Mouse (Mus musculus): ENCODE measurements around the gene Fbxo39. TPM values are rescaled to one million over a fixed set of nuclear protein-coding genes. Genes with fewer than 3 reads are reported as not detected.

Gene Fbxo39
- polyA plus RNA-seq (2016; fragmentation: Nextera tagmentation; extraction: Ambion mirVana): not detected in 2 replicates

DNA sequence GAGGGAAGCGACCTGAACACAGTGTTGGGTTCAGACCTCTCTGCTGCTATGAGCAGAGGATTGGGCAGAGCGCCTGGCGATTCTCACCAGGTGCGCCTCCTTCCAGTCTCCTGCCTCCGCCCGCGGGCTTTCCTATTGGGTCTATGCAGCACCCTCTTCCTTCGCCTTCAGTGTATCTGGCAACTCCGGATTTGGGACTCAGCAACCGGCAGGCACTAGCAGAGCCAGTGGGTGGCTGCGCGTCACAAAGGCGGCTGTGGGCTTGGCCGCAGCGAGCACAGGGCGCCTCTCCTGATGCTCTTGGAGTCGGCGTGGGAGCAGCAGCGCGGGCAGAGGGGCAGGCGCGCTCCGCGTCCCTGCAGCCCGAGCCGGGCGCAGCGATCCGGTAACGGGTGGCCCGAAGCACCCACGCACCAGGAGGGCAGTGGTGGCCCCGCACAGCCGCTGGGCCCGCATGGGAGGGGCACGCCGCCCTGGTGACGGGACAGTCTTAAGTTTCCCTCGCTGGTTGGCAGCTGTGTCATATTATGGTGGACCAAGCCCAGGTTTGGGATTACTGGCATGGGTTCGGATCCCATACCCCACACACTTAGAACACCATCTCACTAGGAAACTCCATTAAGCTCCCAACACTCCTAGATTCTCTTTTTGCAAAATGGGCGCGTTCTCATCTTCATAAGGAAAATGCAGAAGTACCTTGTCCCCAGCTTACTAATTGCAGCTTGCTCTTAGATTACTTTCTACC, at the start of gene Fbxo39:
Gene Fbxo39, plus strand, starts transcription at position 294 of the 745 bp plus-strand sequence.
- peak within 1 kb of the TSS; percentile 55 for H3K4me2 ChIP-seq (replicated peaks)
- H3K27me3 ChIP-seq: peaks cover 31% of the 10 kb centered on the region
- H3K9me3 ChIP-seq (replicated peaks): no peaks in the 10 kb centered on the region
- ATAC-seq (ENCODE audit: low FRiP score): no peak
- peaks cover 5% of the 10 kb centered on the region; the same call in 1 of the 2 replicates for H3K4me1 ChIP-seq
- no peaks in the 10 kb centered on the region for H3K36me3 ChIP-seq
- H3K27ac ChIP-seq: no peak within 1 kb of the TSS
- H3K4me3 ChIP-seq: peak within 1 kb of the TSS; percentile 29
- 12% methylated on average over 42 of the region's 42 CpGs for WGBS
- H3K9ac ChIP-seq: peak within 1 kb of the TSS; percentile 15; the same call in 1 of the 2 replicates

DNA sequence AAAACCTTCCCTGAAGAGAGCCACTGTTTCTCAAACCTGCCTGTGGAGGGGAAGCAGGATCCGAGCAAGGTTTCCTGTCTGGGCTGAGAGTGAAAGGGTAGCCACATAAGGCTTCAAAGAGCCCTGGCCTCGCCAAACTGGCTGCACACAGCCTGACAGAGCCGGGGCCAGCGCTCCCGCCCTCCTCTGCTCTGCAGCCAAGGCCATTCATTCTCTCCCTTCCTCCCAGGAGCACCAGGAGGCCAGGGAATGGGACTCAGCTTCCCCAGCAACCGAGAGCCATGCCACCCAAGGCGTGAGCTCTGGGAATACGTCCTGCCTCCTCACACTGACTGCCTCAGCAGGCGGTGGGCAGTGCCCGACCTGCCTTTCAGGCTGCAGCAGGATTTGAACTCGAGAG, 48.8 kb upstream of the Fbxo39 start:
- Histone ChIP-seq H3K9me3 (replicated peaks) (no peaks in the 10 kb centered on the region), H3K27me3 (peaks cover 43% of the 10 kb centered on the region), H3K4me1 (peaks cover 22% of the 10 kb centered on the region), H3K9ac (no peak overlapping the region), H3K36me3 (no peaks in the 10 kb centered on the region), H3K4me3 (no peak overlapping the region), H3K27ac (no peak overlapping the region), H3K4me2 (replicated peaks) (no peak overlapping the region; the same call in 1 of the 2 replicates)
- ATAC-seq (ENCODE audit: low FRiP score): no peak
- WGBS: 8% methylated on average over 11 of the region's 11 CpGs

DNA sequence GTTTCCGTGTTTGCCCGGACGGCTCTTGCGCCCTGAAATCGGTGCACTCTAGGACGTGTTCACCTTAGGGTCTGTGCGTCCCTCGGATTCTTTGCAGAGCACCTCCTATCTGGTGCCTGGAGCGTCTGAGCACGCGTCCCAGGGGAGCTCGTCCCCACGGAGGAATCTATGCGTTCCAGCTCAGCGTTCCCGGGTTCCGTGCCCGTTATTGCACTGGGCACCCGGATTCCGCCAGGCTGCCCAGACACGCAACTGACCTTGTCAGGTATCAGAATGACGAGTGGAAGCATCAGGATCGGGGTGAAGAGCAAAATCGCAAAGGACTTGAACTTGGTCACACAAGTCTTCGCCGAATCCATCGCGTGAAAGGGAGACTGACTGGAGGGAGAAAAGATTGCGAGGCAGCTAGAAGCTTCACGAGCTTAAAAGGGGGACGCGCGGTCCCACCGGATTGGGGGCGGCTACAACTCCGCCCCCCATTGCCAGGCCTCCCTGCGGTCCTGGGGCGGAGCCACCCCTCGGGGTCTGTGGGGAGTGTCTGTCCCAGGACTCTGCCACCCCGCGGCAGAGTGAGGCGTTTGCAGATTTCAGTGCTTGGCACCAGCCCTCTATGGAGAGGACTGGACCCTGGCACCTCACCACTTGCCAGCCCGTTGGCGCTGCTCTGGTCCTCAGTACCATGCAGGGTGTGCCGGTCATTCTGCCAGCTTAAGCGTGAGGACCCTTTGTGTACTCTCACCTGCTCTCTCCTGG, 47.9 kb upstream of the Fbxo39 start:
- peak overlapping the region; percentile 53 for H3K9ac ChIP-seq
- 2% methylated on average over 46 of the region's 46 CpGs for WGBS
- no peaks in the 10 kb centered on the region for H3K9me3 ChIP-seq (replicated peaks)
- peak overlapping the region; percentile 41 for H3K4me3 ChIP-seq
- H3K36me3 ChIP-seq: no peaks in the 10 kb centered on the region
- H3K27ac ChIP-seq: no peak overlapping the region
- peaks cover 22% of the 10 kb centered on the region for H3K4me1 ChIP-seq
- H3K4me2 ChIP-seq (replicated peaks): peak overlapping the region; percentile 77
- H3K27me3 ChIP-seq: peaks cover 43% of the 10 kb centered on the region
- peak; percentile 78 for ATAC-seq (ENCODE audit: low FRiP score)

DNA sequence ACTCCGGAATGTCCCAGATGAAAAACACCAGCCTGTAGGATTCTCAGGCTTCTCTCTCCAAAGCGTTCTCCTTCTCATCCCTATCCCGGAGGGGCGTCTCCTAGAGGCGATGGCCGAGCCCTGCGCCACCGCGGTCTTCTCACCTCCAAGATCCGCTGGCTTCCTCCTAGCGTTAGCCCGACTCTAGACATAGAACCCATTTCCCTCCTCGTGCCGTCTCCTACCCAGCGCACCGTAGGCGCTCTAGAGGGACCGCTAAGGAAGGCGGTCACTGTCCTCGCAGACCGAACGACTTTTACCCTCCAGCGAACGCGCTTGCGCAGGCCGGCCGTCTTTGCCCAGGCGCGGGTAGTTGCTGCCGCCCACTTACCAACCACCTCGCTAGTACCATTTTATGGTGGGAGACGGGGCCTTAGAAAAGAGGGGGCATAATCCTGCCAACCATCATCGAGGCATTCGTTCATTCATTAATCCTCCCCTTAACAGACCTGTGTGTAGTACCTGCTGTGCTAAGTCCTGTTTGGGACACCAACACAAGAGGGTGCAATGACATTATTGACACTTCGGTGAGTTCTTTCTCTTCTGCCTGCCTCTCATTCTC, 47.2 kb upstream of the Fbxo39 start, which contains the start of gene Slc13a5:
Gene Slc13a5, minus strand, starts transcription at position 263 of the 601 bp plus-strand sequence.
- WGBS: 3% methylated on average over 36 of the region's 36 CpGs
- peak; percentile 68 for ATAC-seq (ENCODE audit: low FRiP score)

DNA sequence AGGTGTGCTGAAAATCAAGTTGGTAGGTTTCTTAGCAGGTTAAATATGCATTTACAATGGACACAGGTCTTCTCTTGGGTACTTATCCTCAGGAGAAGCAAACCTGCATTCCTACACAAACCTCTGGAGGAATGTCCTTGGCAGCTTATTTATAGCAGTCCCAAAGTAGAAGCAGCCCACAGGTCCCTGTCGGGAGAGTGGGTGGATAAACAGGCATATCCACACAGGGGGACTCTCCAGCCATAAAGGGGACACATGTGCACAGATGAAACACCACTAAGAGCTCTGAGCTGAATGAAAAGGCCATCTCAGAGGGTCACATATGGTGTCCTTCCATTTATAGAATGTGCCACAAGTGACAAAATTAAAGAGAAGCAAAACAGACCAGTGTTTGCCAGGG, 42.5 kb upstream of the Fbxo39 start:
- no peak for ATAC-seq (ENCODE audit: low FRiP score)
- Histone ChIP-seq H3K4me2 (replicated peaks) (no peak overlapping the region), H3K9me3 (replicated peaks) (no peaks in the 10 kb centered on the region), H3K27ac (no peak overlapping the region), H3K4me3 (no peak overlapping the region), H3K9ac (no peak overlapping the region), H3K27me3 (peaks cover 13% of the 10 kb centered on the region), H3K36me3 (no peaks in the 10 kb centered on the region), H3K4me1 (peaks cover 6% of the 10 kb centered on the region)
- 60% methylated on average over 1 of the region's 1 CpGs for WGBS

More for the DNA sequence above, 47.2 kb upstream of the Fbxo39 start, which contains the start of gene Slc13a5:
- Histone ChIP-seq H3K27me3 (peaks cover 43% of the 10 kb centered on the region), H3K36me3 (no peaks in the 10 kb centered on the region), H3K27ac (no peak within 1 kb of the TSS), H3K4me1 (peaks cover 22% of the 10 kb centered on the region), H3K4me3 (peak within 1 kb of the TSS; percentile 41), H3K9ac (peak within 1 kb of the TSS; percentile 53), H3K9me3 (replicated peaks) (no peaks in the 10 kb centered on the region), H3K4me2 (replicated peaks) (peak within 1 kb of the TSS; percentile 77)

DNA sequence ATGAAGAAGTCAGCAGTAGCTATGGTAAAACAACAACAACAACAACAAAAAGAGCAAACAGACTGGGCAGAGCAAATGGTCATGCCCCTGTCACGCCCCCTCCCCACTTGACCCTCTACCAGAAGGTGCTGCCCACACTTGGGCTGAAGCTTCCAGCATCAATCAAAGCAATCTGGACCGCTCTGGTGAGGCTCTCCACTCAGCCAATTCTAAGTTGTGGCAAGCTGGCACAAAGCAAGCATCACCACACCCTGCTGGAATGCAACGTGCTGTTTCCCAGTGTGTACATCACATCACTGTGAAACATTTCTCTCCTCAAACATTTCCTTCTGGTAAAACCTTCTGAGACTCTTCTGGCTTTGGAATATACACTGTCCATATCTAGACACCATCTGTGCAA, 40.9 kb upstream of the Fbxo39 start:
- ATAC-seq (ENCODE audit: low FRiP score): no peak
- H3K27me3 ChIP-seq: no peaks in the 10 kb centered on the region
- no peak overlapping the region for H3K9ac ChIP-seq
- 85% methylated on average over 3 of the region's 3 CpGs for WGBS
- H3K4me3 ChIP-seq: no peak overlapping the region
- no peak overlapping the region for H3K4me2 ChIP-seq (replicated peaks)
- no peaks in the 10 kb centered on the region for H3K4me1 ChIP-seq
- H3K27ac ChIP-seq: no peak overlapping the region
- no peaks in the 10 kb centered on the region for H3K36me3 ChIP-seq
- H3K9me3 ChIP-seq (replicated peaks): no peaks in the 10 kb centered on the region

DNA sequence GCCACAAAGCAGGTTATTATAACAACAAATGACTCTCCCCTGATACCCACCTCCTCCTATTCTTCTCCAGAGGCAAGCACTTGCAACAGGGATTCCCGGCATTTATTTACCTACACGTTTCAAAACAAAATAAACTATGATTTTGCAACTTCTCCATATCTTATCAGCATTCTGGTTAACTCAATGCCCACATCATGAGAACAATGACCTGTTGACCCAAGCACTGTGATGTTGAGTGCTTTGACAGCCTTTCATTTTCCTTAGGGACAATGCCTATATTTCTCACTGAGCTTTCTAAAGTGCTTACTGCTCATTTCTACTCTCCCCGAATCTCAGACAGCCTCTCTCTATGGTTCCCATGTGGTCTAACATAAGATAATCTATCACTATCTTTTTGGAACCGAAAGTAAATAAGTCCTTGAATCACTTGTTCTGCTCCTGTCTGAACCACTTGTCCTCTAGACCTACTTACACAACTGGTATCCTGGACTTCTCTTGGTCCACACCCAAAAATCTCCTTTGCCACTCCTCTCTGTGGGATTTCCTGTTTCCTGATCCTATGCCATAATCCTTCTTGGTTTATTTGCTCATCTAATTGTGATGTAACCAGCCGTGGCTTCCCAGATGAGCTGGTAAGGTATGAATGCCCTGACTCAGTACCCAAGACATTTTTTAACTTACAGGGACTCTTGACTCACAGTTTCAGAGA, 32.9 kb upstream of the Fbxo39 start:
- Histone ChIP-seq H3K27ac (no peak overlapping the region), H3K9ac (no peak overlapping the region), H3K4me2 (replicated peaks) (no peak overlapping the region), H3K36me3 (no peaks in the 10 kb centered on the region), H3K9me3 (replicated peaks) (no peaks in the 10 kb centered on the region), H3K4me3 (no peak overlapping the region), H3K27me3 (no peaks in the 10 kb centered on the region), H3K4me1 (no peaks in the 10 kb centered on the region)
- 88% methylated on average over 5 of the region's 5 CpGs for WGBS
- no peak for ATAC-seq (ENCODE audit: low FRiP score)

DNA sequence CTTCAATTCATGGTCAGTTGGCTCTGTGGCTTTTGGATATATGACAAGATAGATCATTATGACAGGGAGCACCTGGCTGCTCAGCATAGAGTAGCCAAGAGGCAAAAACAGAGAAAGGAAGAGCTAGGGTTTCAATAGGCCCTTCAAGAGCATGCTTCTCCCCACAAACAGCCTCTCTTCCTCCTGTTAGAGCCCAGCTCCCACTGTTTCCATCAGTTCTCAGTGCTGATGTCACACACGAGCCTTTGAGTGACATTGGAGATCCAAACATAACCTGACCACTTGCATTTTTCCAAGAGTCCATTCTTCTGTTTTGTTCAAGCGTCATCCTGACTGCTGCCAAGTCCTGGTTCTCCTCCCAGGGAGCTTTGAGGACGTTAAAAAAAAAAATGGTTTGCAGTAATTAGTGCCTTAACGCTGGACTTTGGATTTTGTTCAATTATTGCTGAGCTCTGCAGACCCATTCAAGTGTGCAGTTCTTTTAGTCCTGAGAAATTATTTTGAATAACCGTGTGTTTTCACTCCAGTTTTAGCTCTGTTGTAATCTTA, 32.3 kb upstream of the Fbxo39 start:
- Histone ChIP-seq H3K9ac (no peak overlapping the region), H3K36me3 (no peaks in the 10 kb centered on the region), H3K27me3 (no peaks in the 10 kb centered on the region), H3K9me3 (replicated peaks) (no peaks in the 10 kb centered on the region), H3K4me1 (no peaks in the 10 kb centered on the region), H3K4me3 (no peak overlapping the region), H3K27ac (no peak overlapping the region), H3K4me2 (replicated peaks) (no peak overlapping the region)
- WGBS: 75% methylated on average over 5 of the region's 5 CpGs
- no peak for ATAC-seq (ENCODE audit: low FRiP score)

DNA sequence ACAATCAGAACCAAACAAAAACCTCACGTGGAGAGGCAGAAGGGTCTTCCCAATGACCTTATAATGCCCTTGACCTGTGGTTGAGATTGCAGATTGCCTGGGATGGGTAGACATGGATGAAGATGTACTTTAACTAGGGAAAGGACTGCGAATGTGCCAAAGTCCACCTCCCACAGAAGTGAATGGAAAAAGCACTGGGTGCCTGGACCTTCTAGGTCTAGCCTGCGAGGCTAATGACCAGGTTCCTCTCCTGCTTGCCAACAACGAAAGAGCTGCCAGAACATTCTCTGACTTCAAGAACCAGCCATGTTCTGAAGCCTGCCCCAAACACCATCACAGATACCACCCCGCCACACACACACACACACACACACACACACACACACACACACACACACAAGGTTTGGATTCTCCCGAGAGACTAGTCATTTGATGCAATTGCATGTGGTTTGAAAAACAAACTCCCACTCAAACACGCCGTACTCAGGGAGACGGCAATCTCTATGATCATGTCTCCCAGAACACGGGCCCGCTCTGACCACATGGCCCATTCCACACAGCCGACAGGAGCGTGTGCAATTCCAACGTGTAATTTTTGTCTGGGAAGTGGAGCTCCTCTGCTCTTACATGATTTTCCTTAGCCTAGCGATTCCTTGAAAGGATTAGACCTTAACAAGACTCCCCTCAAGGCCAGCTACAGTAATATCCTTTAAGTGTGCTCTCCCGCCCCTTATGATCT, 30.6 kb upstream of the Fbxo39 start:
- no peak for ATAC-seq (ENCODE audit: low FRiP score)
- no peaks in the 10 kb centered on the region for H3K27me3 ChIP-seq

DNA sequence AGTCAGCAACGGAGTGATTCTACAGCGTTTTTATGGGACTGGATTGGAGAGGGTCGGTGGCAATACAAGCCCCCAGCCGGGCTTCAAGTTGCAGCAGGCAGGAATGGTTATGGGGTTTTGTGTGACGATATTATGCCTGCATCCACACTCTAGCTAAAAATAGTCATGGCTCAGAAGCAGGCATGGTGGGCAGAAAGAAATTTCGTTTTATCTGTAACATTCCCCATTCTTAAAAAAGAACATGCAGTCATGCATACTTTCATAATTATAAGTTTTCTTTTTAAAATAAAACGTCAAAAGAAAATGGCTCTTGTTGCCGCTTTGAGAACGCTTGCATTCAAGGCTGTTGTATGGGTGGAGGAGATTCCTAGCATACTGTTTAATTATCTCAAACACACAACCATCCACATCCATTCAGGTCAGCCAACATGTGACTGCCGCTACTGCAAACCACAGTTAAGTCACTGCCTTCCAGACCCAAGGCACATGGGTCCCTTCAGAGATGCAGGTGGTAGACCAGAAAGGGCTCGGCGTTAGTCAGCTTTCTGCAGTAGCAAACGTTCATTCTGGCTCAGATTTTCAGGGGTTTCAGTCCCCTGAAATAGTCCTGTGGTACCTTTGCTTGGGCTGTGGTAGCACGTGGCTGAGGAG, 29.6 kb upstream of the Fbxo39 start:
- Histone ChIP-seq H3K36me3 (no peaks in the 10 kb centered on the region), H3K9me3 (replicated peaks) (no peaks in the 10 kb centered on the region), H3K4me2 (replicated peaks) (no peak overlapping the region), H3K4me3 (no peak overlapping the region), H3K4me1 (no peaks in the 10 kb centered on the region), H3K27me3 (no peaks in the 10 kb centered on the region), H3K27ac (no peak overlapping the region), H3K9ac (no peak overlapping the region)
- no peak for ATAC-seq (ENCODE audit: low FRiP score)
- 83% methylated on average over 14 of the region's 14 CpGs for WGBS

More for the DNA sequence above, 30.6 kb upstream of the Fbxo39 start:
- no peaks in the 10 kb centered on the region for H3K36me3 ChIP-seq
- H3K27ac ChIP-seq: no peak overlapping the region
- WGBS: 90% methylated on average over 15 of the region's 16 CpGs
- no peaks in the 10 kb centered on the region for H3K4me1 ChIP-seq
- no peaks in the 10 kb centered on the region for H3K9me3 ChIP-seq (replicated peaks)
- H3K4me3 ChIP-seq: no peak overlapping the region
- H3K9ac ChIP-seq: no peak overlapping the region
- no peak overlapping the region for H3K4me2 ChIP-seq (replicated peaks)

DNA sequence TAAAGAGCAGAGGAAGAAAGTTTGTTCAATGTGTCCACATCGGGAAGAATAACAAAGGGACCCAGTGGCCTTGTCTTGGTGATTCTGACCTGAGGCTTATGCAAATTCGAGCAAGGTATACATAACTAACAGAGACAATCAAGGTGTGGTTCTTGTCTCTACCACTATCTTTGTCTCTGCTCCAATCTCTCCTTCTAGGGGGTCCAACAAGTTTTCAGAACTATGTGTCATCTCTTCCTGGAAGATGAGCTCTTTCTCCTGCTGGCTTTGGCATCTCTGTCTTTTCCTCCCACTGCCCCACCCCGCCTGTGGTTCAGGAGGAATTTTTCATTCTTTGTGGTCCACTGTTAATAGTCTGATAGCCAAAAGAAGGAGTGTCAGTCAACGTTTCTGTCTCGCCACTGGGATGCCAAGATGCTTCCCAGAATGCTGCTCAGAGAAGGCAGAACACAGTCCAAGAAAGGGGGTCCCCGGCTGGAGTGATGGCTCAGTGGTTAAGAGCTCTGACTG, 28.2 kb upstream of the Fbxo39 start:
- no peaks in the 10 kb centered on the region for H3K4me1 ChIP-seq
- no peaks in the 10 kb centered on the region for H3K9me3 ChIP-seq (replicated peaks)
- H3K4me3 ChIP-seq: no peak overlapping the region
- no peak overlapping the region for H3K4me2 ChIP-seq (replicated peaks)
- 80% methylated on average over 6 of the region's 6 CpGs for WGBS
- no peaks in the 10 kb centered on the region for H3K27me3 ChIP-seq
- ATAC-seq (ENCODE audit: low FRiP score): no peak
- H3K9ac ChIP-seq: no peak overlapping the region
- no peak overlapping the region for H3K27ac ChIP-seq
- H3K36me3 ChIP-seq: no peaks in the 10 kb centered on the region
